Mouse (Mus musculus): ENCODE measurements around the gene Depdc1b. TPM values are rescaled to one million over a fixed set of nuclear protein-coding genes. Genes with fewer than 3 reads are reported as not detected.

Depdc1b gene
- polyA plus RNA-seq, 1 experiment from 2014 or later: 6.9 TPM

- no peak for ATAC-seq (ENCODE audit: insufficient number of reproducible peaks, low FRiP score, low TSS enrichment, low read depth)
- Histone ChIP-seq H3K27ac (no peak overlapping the region), H3K27me3 (no peaks in the 10 kb centered on the region), H3K4me2 (no peak overlapping the region), H3K9me3 (no peaks in the 10 kb centered on the region), H3K36me3 (no peaks in the 10 kb centered on the region), H3K9ac (no peak overlapping the region), H3K4me3 (no peak overlapping the region), H3K4me1 (0 out of 2 replicates have a peak, but pooled peaks cover 4% of the 10 kb centered on the region)
- 59% methylated on average over 6 of the region's 6 CpGs for WGBS
Observed at GRCm38 (mm10) chr13:108453064-108453919, 137.2 kb downstream of the Depdc1b start.

Other genes starting within 250 kb of the Depdc1b start
- gene Ndufaf2, start 157.7 kb upstream of the Depdc1b start, polyA plus RNA-seq (2015; fragmentation: Nextera tagmentation; extraction: Ambion mirVana): 59.3 and 63.2 TPM in 2 replicates
- gene Ercc8, start 157.6 kb upstream of the Depdc1b start, polyA plus RNA-seq (2015; fragmentation: Nextera tagmentation; extraction: Ambion mirVana): 14.6 and 16.4 TPM in 2 replicates
- 21.4 and 21.7 TPM in 2 replicates for gene Elovl7, start 101.9 kb upstream of the Depdc1b start, polyA plus RNA-seq (2015; fragmentation: Nextera tagmentation; extraction: Ambion mirVana)
- gene Pde4d, start 133.6 kb downstream of the Depdc1b start, polyA plus RNA-seq (2015; fragmentation: Nextera tagmentation; extraction: Ambion mirVana): 17.7 and 19.8 TPM in 2 replicates

All from limb, embryonic 15.5 days (tissue).